Mouse (Mus musculus): ENCODE results near the gene Larp4b. TPM values are rescaled to one million over a fixed set of nuclear protein-coding genes. Genes with fewer than 3 reads are reported as not detected.

Gene Larp4b
- total and polyA plus RNA-seq, 2 experiments from 2014 or later: 31.7 to 82.6 TPM

DNA sequence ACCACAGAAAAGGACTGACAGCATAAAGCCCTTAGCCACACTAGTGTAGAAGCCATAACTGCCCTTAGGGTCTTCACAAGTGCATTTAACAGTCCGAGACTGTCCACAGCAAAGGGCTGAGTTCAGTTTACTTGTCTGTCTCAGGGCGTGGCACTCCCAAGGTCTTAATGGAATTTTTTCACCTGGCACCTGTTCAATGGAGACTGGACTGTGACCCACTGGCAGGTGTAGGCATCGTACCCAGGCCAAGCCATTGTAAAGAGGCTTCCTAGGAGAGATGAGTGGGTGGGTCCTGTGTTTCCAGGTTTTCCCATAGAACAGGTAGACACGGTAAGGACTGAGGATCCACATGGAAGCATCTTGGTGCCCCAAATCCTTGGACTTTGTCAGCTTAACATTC is 84.6 kb downstream of the Larp4b start:
- Histone ChIP-seq H3K4me3 (ENCODE audit: low read depth, low read length) (no peak overlapping the region), H3K4me2 (ENCODE audit: low read depth) (no peak overlapping the region), H3K27me3 (ENCODE audit: insufficient read depth, low read length) (no peaks in the 10 kb centered on the region), H3K4me1 (ENCODE audit: insufficient read depth) (no peaks in the 10 kb centered on the region), H3K27ac (ENCODE audit: low read depth, low read length) (no peak overlapping the region), H3K9me3 (ENCODE audit: low read length) (no peaks in the 10 kb centered on the region), H3K36me3 (ENCODE audit: insufficient read depth) (peaks cover 17% of the 10 kb centered on the region), H3K9ac (no peak overlapping the region)
- 94% methylated on average over 4 of the region's 4 CpGs for WGBS
- DNase-seq (no peak), ATAC-seq (no peak)
- TF ChIP-seq CTCF (IDR thresholded peaks at IDR 0.05; ENCODE audit: low read depth): no peak

DNA sequence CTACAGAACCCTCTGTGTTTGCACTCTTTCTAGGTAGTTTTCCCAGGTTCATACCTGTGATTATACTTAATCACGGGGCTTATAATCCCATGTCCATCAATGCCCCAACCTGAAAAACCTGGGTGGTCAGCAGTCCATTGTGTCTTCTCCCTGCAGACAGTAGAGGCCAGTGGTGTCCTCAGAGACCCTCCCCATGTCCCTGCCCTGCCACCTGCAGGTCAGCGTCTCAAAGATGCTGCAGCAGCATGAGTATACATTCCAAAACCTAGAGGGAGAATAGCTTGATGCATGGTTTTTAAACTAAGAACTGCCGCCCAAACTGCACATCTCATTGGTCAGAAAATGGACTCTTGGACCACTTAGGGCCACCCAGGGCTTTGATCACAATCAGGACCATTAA is 85.0 kb downstream of the Larp4b start:
- WGBS: 65% methylated on average over 3 of the region's 3 CpGs
- ATAC-seq: no peak
- Histone ChIP-seq H3K4me3 (ENCODE audit: low read depth, low read length) (no peak overlapping the region), H3K27me3 (ENCODE audit: insufficient read depth, low read length) (no peaks in the 10 kb centered on the region), H3K36me3 (ENCODE audit: insufficient read depth) (peaks cover 12% of the 10 kb centered on the region), H3K4me2 (ENCODE audit: low read depth) (no peak overlapping the region), H3K9ac (no peak overlapping the region), H3K4me1 (ENCODE audit: insufficient read depth) (no peaks in the 10 kb centered on the region), H3K27ac (ENCODE audit: low read depth, low read length) (no peak overlapping the region), H3K9me3 (ENCODE audit: low read length) (no peaks in the 10 kb centered on the region)
- no peak for DNase-seq
- peak; percentile 23; the same call in 1 of the 2 replicates for TF ChIP-seq CTCF (IDR thresholded peaks at IDR 0.05; ENCODE audit: low read depth)

DNA sequence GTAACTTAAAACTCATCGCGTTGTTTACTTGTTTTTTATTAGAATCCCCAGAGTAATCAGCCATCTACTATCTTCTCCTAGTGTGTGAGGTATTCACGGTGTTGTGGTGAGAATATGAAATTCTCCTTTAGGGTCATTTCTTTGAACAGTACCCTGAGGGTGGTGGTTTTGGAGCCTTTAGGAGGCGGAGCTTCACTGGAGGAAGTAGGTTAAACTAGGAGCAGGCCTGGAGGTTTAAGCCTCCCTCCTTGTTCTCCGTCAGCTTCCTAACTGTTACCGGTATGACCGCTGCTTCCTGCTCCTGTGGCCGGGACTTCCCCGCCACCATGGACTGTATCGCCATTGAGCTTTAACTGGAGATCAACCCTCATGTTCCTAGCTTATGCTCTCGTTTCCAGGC is 86.5 kb downstream of the Larp4b start:
- H3K27me3 ChIP-seq (ENCODE audit: insufficient read depth, low read length): no peaks in the 10 kb centered on the region
- H3K36me3 ChIP-seq (ENCODE audit: insufficient read depth): peaks cover under 1% of the 10 kb centered on the region; the same call in 1 of the 2 replicates
- DNase-seq (no peak), ATAC-seq (no peak)
- H3K9ac ChIP-seq: no peak overlapping the region
- 66% methylated on average over 11 of the region's 11 CpGs for WGBS
- no peaks in the 10 kb centered on the region for H3K9me3 ChIP-seq (ENCODE audit: low read length)
- H3K27ac ChIP-seq (ENCODE audit: low read depth, low read length): no peak overlapping the region
- no peak for TF ChIP-seq CTCF (IDR thresholded peaks at IDR 0.05; ENCODE audit: low read depth)
- H3K4me1 ChIP-seq (ENCODE audit: insufficient read depth): no peaks in the 10 kb centered on the region
- no peak overlapping the region for H3K4me2 ChIP-seq (ENCODE audit: low read depth)
- no peak overlapping the region for H3K4me3 ChIP-seq (ENCODE audit: low read depth, low read length)

GRCm38 (mm10) chr13:9181106-9181505 is 87.4 kb downstream of the Larp4b start:
- H3K4me3 ChIP-seq (ENCODE audit: low read depth, low read length): no peak overlapping the region
- peaks cover 3% of the 10 kb centered on the region; the same call in 1 of the 2 replicates for H3K36me3 ChIP-seq (ENCODE audit: insufficient read depth)
- no peak overlapping the region for H3K9ac ChIP-seq
- no peak for TF ChIP-seq CTCF (IDR thresholded peaks at IDR 0.05; ENCODE audit: low read depth)
- ATAC-seq (no peak), DNase-seq (no peak)
- no peak overlapping the region for H3K27ac ChIP-seq (ENCODE audit: low read depth, low read length)
- H3K4me1 ChIP-seq (ENCODE audit: insufficient read depth): no peaks in the 10 kb centered on the region
- no peaks in the 10 kb centered on the region for H3K9me3 ChIP-seq (ENCODE audit: low read length)
- H3K27me3 ChIP-seq (ENCODE audit: insufficient read depth, low read length): no peaks in the 10 kb centered on the region
- H3K4me2 ChIP-seq (ENCODE audit: low read depth): no peak overlapping the region
- 86% methylated on average over 6 of the region's 6 CpGs for WGBS

DNA sequence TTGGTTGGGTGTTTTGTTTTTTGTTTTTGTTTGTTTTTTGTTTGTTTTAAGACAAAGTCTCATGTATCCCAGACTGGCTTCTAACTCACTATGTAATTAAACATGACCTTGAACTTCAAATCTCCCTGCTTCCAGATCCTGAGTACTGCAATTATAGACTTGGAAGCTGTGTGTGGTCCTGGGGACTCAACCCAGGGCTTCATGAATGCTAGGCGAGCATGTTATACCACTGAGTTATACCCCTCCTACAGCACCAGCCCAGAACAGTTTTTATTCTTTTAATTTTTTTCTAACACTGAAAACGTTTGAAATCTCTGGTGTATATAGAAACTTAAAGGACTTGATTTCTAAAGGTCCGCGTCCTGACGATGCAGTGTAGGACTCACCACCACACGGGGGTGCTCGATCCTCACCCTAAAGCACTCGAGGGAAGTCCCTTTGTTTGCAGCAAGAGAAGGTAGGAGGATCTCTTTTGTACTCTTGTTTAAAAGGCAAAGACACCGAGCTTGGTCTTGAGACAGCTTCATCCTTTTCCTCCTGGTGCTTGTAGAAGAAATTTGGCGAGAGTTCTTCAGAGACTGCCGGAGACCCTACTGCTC is 88.1 kb downstream of the Larp4b start:
- WGBS: 11% methylated on average over 11 of the region's 11 CpGs
- Histone ChIP-seq H3K4me1 (ENCODE audit: insufficient read depth) (no peaks in the 10 kb centered on the region), H3K9ac (no peak overlapping the region), H3K27me3 (ENCODE audit: insufficient read depth, low read length) (no peaks in the 10 kb centered on the region), H3K36me3 (ENCODE audit: insufficient read depth) (peaks cover 3% of the 10 kb centered on the region; the same call in 1 of the 2 replicates), H3K4me3 (ENCODE audit: low read depth, low read length) (no peak overlapping the region), H3K4me2 (ENCODE audit: low read depth) (no peak overlapping the region), H3K27ac (ENCODE audit: low read depth, low read length) (no peak overlapping the region), H3K9me3 (ENCODE audit: low read length) (no peaks in the 10 kb centered on the region)
- DNase-seq: peak; percentile 93
- ATAC-seq: peak; percentile 93
- peak; percentile 93 for TF ChIP-seq CTCF (IDR thresholded peaks at IDR 0.05; ENCODE audit: low read depth)

GRCm38 (mm10) chr13:9184281-9184680 is 90.6 kb downstream of the Larp4b start:
- H3K9me3 ChIP-seq (ENCODE audit: low read length): no peaks in the 10 kb centered on the region
- 85% methylated on average over 6 of the region's 6 CpGs for WGBS
- no peak for ATAC-seq

GRCm38 (mm10) chr13:9184716-9185115 is 91.0 kb downstream of the Larp4b start:
- ATAC-seq: no peak
- H3K9ac ChIP-seq: no peak overlapping the region
- no peaks in the 10 kb centered on the region for H3K4me1 ChIP-seq (ENCODE audit: insufficient read depth)
- no peak for DNase-seq
- WGBS: 92% methylated on average over 6 of the region's 6 CpGs
- H3K27ac ChIP-seq (ENCODE audit: low read depth, low read length): no peak overlapping the region
- H3K4me2 ChIP-seq (ENCODE audit: low read depth): no peak overlapping the region
- no peak overlapping the region for H3K4me3 ChIP-seq (ENCODE audit: low read depth, low read length)
- no peaks in the 10 kb centered on the region for H3K27me3 ChIP-seq (ENCODE audit: insufficient read depth, low read length)
- no peaks in the 10 kb centered on the region for H3K9me3 ChIP-seq (ENCODE audit: low read length)
- no peak for TF ChIP-seq CTCF (IDR thresholded peaks at IDR 0.05; ENCODE audit: low read depth)
- 0 out of 2 replicates have a peak, but pooled peaks cover 3% of the 10 kb centered on the region for H3K36me3 ChIP-seq (ENCODE audit: insufficient read depth)

More at GRCm38 (mm10) chr13:9184281-9184680, 90.6 kb downstream of the Larp4b start:
- DNase-seq: no peak
- no peak for TF ChIP-seq CTCF (IDR thresholded peaks at IDR 0.05; ENCODE audit: low read depth)
- H3K4me2 ChIP-seq (ENCODE audit: low read depth): no peak overlapping the region
- H3K4me3 ChIP-seq (ENCODE audit: low read depth, low read length): no peak overlapping the region
- H3K4me1 ChIP-seq (ENCODE audit: insufficient read depth): no peaks in the 10 kb centered on the region
- H3K27ac ChIP-seq (ENCODE audit: low read depth, low read length): no peak overlapping the region
- 0 out of 2 replicates have a peak, but pooled peaks cover 3% of the 10 kb centered on the region for H3K36me3 ChIP-seq (ENCODE audit: insufficient read depth)
- H3K27me3 ChIP-seq (ENCODE audit: insufficient read depth, low read length): no peaks in the 10 kb centered on the region
- H3K9ac ChIP-seq: no peak overlapping the region

All from forebrain, postnatal 0 days (tissue).